Mouse (Mus musculus): ENCODE measurements around the gene Nptxr.

Nptxr gene

DNA sequence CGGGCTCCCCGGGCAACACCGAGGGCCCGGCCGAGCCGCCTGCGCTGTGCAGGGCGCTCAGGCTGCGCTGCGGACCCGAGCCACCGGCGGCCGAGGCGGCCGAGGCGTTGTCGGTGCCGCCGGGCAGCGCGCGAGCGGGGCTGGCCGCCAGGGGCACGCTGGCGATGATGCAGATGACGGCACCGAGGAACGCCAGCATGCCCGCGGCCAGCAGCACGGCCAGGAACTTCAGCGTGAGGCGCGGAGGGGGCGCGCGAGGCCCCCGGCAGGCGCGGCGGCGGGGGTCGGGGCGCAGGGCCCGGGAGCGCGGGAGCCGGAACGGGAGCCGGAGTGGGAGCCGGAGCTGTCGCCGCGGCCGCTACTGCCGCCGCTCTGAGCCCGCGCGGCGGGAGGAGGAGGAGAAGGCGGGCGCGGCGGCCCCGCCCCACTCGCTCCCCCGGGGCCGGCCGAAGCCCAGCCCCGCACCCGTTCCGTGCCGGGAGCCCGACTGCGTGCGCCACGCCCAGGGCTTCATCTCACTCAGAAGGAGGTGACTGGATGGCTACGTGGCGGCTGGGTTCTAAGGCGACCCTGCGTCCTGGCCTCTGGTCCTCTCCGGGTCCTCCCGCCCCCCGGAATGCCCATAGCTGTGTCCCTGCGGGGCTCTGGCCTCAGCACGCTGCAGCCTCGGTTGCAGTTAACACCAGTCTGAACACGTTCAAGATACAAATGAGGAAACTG, at the start of gene Nptxr:
Gene Nptxr, minus strand, starts transcription at position 415 of the 720 bp plus-strand sequence.
- no peak for DNase-seq (ENCODE audit: low read depth, low spot score)

DNA sequence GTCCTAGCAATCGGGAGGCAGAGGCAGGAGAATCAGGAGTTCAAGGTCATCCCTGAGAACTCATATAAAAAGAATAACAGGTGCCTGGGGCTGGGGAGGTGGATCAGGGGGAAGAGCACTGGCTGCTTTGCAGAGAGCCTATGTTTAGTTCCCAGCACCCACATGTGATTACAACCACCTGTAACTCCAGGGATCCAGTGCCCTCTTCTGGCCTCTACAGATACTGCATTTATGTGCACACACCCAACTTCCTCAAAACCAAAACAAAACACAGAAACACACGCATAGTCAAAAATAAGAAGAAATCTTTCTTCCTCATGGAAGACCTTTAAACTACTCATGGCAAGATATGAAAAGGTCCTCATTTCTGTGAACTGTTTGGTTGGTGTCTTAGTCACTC, 45.6 kb upstream of the Nptxr start:
- no peak for DNase-seq (ENCODE audit: low read depth, low spot score)

DNA sequence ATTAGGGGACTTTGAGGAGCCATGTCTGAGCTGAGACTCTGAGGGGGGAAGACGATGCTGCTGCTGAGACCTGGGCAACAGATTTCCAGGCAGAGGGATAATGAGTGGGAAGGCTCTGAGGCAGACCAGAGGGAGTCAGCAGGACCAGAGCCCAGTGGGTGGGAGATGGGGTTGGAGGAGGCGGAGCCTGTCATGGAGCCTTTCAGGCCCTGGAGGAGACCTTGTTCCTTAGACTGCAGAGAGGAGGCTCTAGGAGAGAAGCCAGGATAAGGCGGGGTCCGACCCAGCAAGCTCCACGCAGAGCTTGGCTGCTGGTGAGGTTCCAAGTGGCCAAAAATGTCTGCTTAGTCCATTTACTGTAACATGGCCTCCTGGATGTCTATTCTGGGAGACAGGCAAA, 42.5 kb upstream of the Nptxr start:
- DNase-seq (ENCODE audit: low read depth, low spot score): no peak

DNA sequence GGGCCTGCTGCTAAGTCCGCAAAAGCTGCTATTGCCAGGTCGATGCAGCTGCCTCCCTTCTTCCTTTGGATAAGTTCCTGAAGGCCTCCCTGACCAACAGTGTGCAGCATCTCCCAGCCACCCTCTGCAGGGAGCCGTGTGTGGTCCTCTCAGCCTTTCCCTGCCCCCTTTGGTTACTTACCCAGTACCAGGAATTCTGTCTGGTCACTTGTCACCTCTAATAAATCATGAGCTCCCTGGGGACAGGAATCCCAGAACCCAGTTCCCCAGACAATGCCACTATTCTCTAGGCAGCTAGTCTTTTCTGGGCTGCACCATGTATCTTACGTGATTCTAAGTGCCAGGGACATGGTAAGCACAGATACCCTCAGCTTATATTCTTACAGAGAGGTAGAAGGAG, 41.4 kb upstream of the Nptxr start:
- no peak for DNase-seq (ENCODE audit: low read depth, low spot score)

DNA sequence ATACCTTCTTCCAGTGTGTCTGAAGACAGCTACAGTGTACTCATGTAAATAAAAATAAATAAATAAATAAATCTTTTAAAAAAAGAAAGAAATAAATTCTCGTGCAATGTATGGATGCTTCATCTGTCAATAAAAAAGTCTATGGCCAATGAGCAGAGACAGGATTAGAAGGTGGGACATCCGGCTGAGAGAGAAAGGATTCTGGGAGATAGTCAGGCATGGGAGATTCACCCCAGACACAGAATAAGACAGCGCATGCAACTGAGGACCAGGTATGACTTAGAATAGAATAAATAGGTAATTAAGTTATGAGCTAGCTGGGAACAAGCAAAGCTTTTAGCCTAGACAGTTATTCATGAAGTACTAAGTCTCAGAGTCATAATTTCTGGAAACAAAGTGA, 38.4 kb upstream of the Nptxr start:
- no peak for DNase-seq (ENCODE audit: low read depth, low spot score)

DNA sequence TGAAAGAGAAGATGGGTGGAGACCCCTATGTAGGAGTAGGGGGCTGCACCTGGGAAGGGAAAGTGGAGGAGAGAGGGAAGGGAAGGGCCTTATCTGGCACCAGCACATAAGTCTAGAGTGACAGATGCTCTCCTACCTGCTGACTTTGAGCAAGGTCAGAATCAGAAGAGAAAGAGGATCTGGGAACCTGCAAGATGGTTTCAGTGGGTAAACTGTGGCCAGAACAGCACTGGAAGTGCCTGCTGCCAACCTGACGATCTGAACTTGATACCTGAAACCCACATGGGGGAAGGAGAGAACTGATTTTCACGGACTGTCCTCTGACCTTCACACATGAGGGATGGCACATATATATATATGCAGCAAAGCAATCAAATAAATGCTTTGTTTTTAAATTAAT, 35.7 kb upstream of the Nptxr start:
- DNase-seq (ENCODE audit: low read depth, low spot score): no peak

DNA sequence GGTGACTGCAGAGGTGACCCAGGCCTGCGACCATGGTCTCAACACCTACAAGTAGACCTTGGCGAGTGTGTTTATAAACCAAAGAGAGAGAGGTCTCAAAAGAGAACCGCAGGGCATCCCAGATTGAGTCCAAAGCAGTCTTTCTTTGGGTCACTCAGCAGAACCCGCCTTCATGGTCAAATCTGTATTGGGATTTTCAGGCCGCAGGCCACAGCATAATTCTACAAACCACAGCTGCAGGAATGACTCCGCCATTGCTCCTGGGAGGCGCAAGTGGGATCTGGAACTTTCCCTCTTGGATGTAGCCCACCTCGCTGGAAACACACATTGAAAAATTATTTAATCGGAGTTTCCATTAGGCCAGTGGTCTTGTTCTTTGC, 30.3 kb upstream of the Nptxr start:
- no peak for DNase-seq (ENCODE audit: low read depth, low spot score)

DNA sequence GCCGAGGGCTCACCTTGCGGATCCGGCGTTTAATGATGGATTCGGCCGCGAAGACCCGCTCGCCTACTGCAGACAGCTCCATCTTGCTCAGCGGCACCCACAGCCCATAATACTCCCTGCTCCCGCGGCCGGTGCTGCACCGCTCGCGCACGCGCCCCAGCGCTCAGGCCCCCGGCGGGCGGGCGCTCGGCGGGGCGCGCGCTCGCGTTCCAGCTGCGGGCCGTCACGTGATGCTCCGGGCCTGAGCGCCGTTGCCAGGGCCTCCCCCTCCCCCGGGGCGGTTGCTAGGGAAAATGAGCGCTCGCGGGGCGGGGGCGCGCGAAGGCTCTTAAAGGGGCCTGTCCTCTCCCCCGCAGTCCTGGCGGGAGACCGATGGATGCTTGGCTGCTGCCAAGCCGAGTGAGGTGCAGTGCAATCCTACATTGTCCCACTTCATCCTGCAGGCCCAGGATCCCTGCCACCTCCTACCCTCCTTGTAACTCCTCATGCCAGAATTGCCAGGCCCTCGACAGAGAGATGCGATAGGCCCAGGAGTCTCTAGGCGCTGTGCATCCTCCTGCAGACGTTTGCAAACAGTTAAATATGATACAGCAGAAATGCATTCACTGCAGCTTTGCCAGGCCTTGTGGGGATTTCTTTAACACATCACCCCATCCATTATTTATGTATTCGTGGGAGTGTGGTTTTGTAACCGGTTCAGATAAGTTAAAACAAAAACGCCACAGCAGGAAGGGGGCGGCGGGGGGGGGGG, 29.7 kb upstream of the Nptxr start, which contains the start of the genes Npcd and Cbx6:
Gene Npcd, minus strand, starts transcription at position 108 of the 751 bp plus-strand sequence.
Gene Cbx6, minus strand, starts transcription at position 559 of the 751 bp plus-strand sequence.
- peak; percentile 96 for DNase-seq (ENCODE audit: low read depth, low spot score)

DNA sequence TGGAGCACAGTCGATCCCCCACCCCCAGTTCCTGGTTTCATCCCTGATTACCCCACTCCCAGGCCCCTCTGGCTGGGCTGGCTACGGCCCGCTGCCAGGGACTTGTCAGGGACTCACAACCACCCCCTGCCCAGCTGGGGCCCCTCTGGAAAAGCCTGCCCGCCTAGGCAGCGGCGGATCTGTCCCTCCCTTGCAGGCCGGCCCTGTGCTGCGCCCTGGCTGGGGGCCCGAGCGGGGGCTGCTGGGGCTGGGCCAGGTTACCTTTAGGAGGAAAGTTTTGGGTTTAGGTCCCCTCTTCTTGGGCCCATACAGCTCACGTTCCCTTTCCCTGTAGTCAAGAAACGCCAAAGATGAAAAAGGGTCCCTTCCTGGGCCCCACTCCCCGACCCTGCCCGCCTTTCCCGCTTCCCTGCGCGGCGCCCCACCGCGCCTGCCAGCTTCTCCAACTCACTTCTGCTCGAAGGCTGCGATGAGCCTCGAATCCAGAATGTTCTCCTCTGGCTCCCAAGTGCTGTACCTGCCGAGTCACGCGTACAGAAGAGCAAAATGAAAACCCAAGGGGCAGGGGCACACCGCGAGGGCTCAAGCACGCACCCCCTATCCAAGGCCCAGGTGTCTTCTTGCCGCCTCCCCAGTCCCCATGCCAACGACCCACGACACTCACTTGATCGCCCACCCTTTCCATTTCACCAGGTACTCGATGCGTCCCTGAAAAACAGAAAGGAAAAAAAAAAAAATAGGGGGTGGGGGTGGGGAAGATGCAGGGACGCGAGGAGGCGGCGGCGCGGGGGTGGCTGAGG, 28.9 kb upstream of the Nptxr start:
- DNase-seq (ENCODE audit: low read depth, low spot score): no peak

DNA sequence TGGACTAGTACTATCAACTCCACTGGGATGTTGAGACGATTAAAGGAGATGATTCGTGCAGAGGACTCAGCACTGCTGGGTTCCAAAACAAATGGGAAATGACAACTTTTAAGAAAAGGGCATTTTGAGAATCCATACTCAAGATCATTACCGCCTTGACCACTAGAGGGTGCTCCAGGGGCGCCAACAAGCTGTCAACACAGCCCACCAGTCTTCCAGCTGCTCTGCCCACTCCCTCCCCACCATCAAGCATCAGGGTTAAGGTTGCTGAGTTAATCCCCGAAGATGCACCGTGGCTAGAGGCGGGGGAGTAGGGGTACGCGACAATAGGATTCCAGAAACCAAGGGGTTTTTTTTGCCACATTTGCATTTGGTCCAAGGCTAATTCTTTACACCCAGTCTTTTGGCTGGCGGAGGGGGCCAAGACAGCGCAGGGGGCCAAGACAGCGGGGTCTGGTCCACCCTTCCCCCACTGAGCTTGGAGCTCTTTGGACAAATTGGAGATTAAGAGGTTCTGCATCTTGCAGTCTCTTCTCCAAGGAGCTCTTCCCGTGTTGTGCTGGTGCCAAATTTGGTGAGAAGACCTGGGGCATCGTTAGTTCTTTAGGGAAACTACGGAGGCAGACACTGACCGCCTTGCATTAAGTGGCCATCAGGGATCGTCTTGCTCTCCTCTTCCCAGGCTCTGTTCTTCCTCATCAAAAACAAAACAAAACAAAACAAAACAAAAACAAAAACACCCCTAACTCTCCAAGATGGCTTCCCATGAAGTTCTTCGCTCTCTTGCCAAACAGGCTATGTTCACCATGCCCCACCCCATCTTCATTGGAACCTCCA, 27.7 kb upstream of the Nptxr start:
- peak; percentile 56 for DNase-seq (ENCODE audit: low read depth, low spot score)

DNA sequence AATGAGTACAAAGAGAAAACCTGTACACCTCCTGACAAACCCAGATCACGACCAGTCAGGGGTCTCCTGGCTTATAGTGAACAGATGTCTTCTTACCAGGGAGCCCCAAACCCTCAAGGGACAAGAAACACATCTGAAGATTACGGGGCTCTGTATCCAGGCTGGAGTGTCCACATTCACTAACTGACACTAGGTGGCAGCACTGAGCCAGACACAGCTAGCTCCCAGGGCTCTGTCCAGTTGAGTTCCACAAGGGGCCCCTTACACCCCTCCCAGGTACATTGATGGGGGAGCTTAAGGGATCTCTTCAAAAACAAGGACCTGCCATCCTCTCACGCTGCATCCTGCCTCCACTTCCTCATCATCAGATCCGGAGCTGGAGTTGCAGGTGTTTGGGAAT, 25.8 kb upstream of the Nptxr start:
- DNase-seq (ENCODE audit: low read depth, low spot score): no peak

DNA sequence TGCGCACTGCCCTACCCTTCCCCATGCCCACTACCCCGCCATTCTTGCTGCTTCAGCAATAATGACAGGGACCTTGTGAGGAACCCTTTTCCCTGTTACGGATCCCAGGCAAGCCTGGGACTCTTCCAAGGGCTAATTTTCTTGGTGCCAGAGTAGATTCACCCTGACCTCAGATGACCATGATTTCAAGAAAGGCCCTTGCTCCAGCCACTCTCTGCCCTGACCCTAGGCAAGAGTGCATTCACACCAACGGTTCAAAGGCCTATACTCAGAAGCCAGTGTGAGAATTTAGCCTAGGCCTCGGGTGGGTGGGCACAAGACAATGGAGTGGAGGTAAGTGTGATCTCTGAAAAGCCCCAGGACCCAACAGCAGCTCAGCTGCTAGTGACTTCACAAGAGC, 24.9 kb upstream of the Nptxr start:
- no peak for DNase-seq (ENCODE audit: low read depth, low spot score)

DNA sequence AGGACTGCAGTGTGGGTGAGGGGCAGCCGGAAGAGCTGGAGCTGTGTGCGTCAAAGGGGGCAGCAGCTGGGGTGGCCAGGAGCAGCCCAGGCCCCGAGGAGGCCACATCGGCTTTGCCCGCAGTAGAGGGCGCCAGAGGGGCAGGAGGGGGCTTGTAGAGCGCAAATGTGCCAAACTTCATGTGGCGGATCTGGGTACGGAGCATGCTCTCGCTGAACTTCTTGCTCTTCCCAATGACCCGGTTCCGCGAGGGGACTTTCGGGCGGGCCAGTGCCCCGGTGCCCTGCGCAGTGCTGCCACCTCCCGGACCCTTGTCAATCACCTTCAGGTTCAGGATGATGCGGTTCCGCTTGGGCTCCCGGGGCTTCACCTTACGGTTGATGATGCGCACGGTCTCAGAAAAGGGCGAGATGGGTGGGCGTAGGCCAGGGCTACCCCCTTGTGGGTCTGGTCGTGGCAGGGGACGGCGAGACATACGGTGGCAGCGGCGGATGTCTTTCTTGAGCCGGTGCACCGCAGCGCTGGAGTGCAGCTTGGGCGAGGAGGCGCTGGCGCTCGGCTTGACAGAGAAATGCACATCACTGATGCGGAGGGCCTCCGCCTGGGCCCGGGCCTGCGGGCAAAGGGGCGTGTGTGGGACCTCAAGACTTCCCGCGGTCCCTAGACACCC, 23.9 kb upstream of the Nptxr start:
- DNase-seq (ENCODE audit: low read depth, low spot score): no peak

DNA sequence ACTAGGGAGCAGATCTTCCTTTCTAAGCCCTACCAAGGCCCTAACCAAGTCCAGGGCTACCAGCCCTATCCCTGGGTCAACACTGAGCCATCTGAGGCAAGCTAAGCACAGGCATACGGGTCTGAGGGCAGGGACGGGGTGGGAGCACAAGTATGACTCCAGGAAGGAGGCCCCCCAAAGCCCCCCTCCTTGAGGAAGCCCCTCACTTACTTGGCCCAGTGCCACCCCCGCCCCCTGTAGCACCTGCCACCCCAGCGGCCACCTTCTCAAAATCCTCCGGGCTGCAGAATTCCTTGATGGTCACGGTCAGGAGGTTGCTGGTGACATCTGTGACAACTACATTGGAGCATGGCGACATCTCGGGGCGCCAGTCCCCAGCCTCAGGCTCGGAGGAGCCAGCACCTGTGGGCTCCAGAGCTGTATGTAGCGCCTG, 23.2 kb upstream of the Nptxr start:
- DNase-seq (ENCODE audit: low read depth, low spot score): no peak

DNA sequence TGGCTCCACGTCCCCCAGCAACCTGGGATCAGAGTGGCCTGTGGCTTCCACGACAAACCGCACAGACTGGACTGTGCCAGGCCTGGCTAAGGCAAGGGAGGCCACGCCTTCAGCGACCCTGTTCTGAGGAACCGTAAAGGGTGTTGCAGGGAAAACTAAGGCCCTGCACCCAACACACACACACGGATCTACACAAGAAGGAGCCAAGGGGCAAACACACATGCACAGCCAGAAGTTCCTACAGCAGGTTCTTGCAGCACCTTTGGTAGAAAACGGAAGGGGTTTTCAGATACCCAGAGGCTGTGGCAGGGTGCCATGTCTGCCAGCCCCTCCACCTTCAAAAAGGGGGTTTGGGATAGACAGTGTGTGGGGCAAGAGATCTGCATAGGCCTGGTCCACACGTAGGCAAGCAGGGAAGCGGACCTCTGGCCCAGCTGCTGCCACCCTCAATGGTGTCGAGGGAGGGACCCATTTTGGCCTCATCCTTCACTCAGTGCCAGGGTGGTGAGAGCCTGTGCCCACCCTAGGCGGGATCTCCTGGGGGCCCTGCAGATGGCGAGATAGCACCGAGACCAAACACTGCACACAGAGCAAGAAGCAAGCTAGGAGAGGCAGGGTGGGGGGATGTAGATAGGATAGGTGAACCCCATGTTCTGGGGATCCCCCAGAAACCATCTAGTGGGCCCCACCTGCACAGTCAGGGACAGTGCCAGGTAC, 22.7 kb upstream of the Nptxr start:
- DNase-seq (ENCODE audit: low read depth, low spot score): no peak

DNA sequence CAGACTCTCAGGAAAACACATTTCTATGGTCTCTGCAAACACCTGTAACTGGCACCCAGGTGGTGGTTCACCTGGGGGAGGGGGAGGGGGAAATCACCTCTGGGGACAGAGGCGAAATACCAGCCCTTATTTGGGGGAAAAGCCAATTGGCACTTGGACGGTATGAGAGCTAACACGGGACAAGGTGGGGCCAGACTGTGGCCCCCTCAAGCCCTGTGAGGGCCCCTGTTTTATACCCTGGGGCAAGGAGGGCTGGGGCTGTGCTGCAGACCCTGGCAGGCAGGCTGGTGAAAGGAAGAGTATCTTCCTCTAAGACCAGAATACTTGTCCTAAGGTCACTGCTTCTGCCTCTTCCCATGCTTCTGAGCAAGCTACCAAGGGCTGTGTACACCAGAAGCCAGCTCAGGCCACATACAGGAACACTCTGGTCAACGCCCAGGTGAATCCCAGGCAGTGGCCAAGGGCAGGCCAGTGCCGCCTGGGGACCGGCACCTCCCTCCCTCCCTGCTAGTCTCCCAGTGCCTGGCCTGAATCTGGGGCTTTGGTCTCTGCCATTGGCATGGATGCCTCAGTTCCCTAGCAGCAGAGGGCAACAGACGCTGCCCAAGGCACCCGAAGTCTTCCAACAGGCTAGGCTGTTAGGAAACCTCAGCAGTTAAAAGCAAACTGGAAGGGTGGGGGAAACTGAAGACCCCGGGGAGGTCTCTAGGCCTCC, 21.8 kb upstream of the Nptxr start:
- no peak for DNase-seq (ENCODE audit: low read depth, low spot score)

DNA sequence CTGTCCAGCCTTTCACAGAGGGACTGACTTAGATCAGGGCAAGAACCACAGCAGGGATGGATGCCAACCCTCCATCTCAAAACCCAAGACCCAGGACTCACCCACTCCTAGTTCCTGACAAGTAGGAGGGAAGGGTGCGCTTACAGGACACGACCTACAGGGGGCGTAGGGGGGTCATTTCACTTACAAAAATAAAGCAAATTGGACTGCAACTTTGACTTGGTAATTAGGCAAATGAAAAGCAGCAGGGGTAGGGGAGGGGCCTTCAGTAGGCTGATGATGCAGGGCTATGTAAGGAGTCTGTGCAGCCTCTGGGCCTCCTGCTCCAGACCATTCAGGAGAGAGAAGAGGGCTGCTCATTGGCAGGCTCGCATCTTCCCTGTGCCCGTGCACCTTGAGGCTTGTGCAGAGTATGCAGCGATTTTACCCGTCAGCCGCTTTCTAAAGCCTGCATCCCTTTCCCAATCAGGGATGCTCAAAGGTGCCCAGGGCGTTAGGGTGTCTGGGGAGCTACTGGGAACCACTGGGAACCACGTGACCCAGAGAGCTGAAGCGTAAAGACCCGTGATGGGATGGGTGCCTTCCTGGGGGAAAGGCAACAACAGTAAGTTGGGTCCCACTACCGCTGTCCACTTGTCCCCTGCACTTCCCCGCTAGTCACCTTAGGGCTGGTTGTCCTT, 20.7 kb upstream of the Nptxr start:
- no peak for DNase-seq (ENCODE audit: low read depth, low spot score)

DNA sequence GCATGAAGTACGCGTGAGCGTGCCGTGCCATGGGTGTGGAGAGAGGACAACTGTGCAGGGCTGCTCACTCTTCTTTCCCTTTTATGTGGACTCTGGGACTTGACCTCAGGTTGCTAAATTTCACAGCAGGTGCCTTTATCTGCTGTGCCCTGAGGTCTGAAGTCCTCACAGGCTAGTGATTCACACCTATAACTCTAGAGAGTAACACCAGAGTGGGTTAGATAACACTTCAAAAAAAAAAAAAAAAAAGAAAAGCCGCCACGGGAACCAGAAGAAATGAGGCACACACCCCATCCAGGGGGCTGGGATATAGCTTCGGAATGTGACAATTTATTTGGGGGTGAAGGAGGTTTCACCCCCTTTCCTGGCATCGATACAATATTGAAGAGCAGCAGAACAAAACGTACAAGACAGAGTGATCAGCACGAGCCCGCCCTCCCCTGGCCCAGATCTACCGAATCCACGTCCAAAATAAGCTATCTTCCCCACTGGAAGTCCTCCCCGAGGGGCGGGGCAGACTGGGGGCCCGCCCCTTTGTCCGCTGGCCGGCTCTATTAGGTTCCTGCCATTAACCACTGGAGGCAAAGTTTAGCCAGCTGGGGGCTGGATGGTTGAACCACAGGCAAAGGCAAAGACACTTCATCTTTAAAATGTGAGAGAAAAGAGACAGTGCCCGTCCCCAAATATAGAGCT, 19.2 kb upstream of the Nptxr start:
- DNase-seq (ENCODE audit: low read depth, low spot score): no peak

Data from brain, embryonic 18.5 days (tissue).